Mouse (Mus musculus) cerebellum, adult 11-12 months (tissue): ENCODE results near the gene Shisa8.

Experiments
- DNase-seq: peaks from one replicate; pipeline ENCODE4 v3.0.0; 2022

Shisa8 gene

GRCm38 (mm10) chr15:82212752-82213063 is at the start of gene Shisa8:
Gene Shisa8, minus strand, starts transcription at chr15:82212815.
- DNase-seq, result peak; percentile 76

DNA sequence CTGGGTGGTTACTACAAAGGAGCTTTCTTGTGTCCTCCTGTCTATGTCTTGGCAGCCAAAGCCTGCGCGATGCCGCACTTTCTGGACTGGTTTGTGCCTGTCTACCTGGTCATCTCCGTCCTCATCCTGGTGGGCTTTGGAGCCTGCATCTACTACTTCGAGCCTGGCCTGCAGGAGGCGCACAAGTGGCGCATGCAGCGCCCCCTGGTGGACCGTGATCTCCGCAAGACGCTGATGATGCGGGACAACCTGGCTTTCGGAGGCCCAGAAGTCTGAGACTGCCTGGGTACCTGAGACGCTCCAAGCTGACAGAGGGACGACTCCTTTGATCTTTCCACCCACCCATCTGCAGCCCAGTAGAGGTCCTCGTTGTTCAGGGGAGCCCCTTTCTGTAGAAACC is 46.9 kb upstream of the Shisa8 start:
- DNase-seq, result peak; percentile 64

DNA sequence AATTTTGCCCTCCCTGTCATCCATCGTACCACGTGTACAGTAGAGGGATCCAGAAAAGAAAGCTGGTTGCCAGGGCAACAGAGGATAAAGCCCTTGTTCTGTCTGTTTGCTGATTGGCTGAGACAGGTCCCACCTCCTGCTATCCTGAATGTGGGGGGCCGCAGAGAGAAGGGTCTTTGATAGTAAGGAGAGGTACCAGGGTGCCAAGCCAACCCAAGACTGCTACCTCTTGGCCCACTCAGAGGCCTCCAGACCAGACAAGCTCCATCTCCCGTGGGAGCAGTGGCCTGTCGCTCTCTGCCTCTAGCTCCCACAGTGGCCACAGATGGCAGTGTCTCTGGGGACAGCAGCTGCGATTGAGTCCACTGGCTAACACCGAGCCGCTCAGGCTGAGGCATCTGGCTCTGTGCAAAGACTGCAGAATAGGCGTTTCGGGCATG is 43.3 kb upstream of the Shisa8 start:
- DNase-seq, result peak; percentile 85

- peak; percentile 38 for DNase-seq
Measured at GRCm38 (mm10) chr15:82255248-82255647, 42.6 kb upstream of the Shisa8 start.

DNA sequence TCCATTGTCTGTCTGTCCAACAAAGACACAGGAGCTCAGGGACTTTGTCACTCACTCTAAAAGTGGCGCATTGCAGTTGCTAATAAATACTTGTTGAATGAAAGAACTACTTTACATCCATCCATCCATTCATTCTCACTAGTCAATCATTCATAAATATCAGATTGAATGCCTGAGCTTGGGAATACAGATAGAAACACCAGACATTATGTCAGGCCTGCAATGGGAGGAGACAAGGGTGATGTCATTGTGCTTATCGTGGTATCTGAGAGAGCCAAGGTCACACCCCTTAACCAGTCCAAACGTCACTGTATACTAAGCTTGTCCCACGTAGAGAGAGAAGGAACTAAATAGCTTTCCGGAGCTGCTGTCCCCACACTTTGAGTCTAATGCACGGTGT is 39.5 kb upstream of the Shisa8 start, which contains the start of gene 1500009C09Rik:
TSS of gene 1500009C09Rik (plus strand) at position 301 of the 400 bp plus-strand sequence.
- no peak for DNase-seq

- DNase-seq, result no peak
Measured at GRCm38 (mm10) chr15:82251579-82251978, 39.0 kb upstream of the Shisa8 start.

GRCm38 (mm10) chr15:82247131-82247776 is 34.6 kb upstream of the Shisa8 start:
- DNase-seq, result no peak

- DNase-seq, result peak; percentile 37
Measured at GRCm38 (mm10) chr15:82244805-82245161, 32.2 kb upstream of the Shisa8 start.

- DNase-seq, result peak; percentile 88
Measured at GRCm38 (mm10) chr15:82244115-82244804, 31.6 kb upstream of the Shisa8 start, which contains the start of gene Cenpm. Gene Cenpm, minus strand, starts transcription at chr15:82244748.

GRCm38 (mm10) chr15:82243742-82244114 is 31.1 kb upstream of the Shisa8 start:
- DNase-seq, result no peak

GRCm38 (mm10) chr15:82243311-82243710 is 30.7 kb upstream of the Shisa8 start:
- DNase-seq, result no peak

GRCm38 (mm10) chr15:82236565-82236964 is 23.9 kb upstream of the Shisa8 start:
- peak; percentile 90 for DNase-seq

GRCm38 (mm10) chr15:82235661-82236060 is 23.0 kb upstream of the Shisa8 start:
- DNase-seq, result peak; percentile 38

DNA sequence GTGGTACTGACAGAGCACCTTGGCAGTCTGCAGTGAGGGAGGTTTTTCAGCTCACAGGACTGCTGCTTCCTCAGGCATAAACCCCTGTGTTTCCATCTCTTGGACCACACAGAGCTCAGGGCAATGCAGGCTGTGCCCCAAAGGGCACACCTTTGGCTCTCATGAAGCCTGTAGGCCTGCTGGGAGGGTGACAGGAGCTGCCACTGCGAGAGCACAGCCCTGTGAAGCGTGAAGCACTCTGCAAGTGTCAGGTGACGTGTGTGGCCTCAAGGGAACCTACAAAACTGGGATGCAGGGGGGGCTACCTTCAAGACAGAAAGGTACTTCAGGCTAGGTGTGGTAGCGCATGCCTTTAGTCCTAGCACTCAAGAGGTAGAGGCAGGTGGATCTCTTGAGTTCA is 20.0 kb upstream of the Shisa8 start:
- peak; percentile 62 for DNase-seq

DNA sequence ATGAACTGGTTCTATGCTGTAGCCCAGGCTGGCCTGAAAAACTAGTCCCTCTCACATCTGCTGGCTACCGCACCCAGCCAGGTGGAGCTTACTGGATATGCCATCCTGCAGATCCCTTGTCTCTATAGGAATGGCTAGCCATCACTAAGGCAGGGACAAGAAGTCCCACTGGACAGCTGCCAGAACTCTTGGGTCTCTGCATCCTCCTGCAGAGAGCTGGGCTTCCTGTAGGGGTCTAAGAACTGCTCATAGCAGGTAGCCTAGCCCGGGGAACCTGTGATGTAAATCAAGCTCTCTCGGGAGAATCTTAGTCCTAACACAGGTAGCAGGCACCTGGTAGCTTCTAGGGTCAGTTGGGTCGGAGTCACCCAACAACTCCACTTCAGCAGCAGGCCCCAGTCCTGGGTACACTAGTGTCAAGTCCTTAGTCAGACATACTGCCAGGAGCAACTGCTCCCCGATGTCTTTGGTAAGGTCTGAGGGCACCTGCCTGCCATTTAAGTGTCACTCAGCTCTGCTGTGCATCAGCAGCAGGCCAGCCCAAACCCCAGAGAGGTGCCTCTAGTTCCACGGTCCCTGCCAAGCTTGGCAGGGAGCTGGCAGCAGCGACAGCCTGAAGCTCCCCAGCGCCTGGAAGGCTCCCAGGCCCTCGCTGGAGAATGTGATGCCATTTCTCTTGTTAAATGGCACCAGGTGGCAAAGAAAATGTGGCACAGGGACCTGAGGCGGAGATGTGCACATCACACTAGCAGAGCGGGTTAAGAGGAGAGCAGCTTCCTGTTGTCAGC is 19.2 kb upstream of the Shisa8 start:
- DNase-seq, result peak; percentile 95

DNA sequence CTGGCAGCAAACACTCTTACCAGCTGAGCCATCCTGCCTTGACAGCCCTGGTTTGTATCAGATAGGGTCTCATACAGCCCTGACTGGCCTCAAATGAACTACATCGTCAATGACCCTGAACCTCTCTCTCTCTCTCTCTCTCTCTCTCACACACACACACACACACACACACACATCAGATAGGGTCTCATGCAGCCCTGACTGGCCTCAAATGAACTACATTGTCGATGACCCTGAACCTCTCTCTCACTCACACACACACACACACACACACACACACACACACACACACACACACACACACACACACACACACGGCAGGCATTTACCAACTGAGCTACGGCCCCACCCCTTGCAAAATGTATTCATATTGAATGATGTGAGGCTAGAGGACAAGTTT is 18.5 kb upstream of the Shisa8 start:
- DNase-seq, result no peak

DNA sequence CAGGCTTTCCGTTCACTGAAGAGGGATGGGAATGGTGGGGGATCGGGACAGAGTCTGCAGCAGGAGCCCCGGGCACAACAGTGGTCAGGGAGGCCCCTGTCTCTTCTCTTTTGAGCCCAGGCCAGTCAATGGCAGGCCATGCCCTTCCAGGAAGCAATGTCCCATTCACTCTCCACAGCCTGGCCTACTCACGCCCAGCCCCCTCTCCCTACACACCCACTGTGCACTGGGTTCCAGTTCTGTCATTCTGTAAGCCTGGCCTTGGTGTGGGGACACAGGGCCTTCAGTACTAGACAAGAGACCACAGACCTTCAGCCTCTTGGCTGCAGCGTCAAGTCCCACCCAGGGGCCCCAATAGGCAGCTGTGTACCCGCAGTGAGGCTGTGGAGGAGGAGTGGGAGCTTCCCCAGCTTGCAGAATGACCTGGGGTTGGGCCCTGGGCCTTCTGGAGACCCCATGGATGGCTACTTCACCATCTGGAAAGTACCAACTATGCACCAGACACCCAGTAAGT is 17.5 kb upstream of the Shisa8 start:
- DNase-seq, result peak; percentile 36

DNA sequence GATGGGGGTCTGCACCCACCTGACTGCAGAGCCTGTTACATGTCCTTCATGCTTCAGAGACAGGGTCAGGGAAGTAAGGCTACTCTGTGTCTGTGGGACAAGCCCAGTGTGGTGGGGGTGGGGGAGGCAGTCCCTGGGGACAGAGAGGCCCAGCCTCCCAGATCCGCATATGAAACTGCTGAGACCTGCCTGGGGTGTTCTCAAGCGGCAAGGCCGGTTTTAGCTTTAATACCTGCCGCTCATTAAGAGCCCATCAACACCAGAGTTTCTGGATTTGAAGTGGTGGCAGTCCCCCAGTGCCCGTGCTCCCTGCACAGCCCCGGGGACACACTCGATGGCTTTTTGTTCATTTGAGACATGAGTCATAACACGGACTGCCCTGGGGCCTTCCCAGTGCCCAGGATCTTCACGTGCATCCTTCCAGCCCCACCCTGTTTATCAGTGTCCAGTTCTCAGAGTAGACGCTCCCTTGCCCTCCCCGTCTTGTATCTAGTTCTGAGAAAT is 17.0 kb upstream of the Shisa8 start:
- peak; percentile 27 for DNase-seq

DNA sequence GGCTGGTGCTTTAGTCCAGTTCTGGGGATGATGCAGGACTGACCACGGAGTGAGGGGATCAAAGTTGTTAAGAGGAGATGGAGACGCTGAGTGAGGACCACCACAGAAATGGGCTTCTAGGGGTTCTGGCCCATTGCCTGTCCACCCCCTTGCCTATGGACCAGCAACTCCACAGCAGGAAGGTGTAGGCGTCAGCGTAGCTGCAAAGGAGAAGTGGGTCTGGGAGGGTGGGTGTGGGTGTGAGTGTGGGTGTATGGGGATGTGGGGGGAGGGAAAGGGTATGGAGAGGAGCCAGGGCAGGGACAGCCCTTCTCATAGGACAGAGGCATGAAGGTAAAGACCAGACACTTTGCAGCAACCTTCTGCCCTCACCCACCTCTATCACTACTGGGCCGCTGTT is 13.2 kb upstream of the Shisa8 start:
- peak; percentile 22 for DNase-seq

- DNase-seq, result no peak
Measured at GRCm38 (mm10) chr15:82224602-82225215, 12.1 kb upstream of the Shisa8 start.

DNA sequence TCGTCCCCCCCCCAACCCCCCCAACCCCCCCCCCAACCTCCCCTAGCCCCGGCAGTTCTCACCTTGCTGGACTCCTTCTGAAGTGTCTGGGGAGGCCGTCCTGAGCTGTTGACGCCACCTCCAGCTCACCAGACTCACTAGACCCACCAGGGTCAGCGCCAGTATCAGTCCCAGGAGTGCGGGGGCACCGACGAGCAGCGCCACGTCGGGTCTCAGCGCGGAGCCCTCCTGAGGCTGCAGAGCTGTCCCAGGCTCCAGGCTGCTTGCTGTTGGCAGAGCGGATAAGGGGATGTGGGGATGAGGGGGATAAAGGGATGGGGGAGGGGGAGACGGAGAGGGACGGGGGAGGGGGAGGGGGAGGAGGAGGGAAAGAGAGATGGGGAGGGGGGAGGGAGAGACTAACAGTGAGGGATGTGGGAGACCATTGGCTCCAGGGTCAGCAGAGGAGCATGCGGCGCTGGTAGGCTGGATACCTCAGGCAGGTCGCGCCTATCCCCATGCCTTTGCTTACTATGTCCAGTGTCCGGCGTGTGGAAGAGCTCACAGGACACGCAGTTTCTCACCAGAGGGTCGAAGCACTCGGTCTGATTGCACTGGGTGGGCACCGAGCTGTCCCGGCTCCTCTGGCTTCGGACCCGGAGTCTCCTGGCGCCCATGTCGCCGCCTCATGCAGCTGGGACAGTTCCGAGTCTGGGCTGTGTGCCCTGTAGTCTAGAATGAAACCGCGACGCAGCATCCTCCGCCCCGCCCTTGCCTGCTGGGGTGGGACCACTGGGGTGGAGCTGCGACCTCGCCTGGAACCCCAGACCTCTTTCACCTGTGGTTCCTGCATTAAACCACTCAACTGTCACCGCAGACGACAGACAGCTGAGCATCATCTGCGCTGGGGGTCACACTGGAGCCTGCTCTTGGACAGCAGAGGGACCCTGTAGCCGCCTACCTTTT is 11.3 kb upstream of the Shisa8 start, which contains the start of gene Tnfrsf13c:
TSS of gene Tnfrsf13c (minus strand) at position 713 of the 945 bp plus-strand sequence.
- DNase-seq, result no peak

GRCm38 (mm10) chr15:82223251-82223650 is 10.6 kb upstream of the Shisa8 start:
- no peak for DNase-seq
